Mouse (Mus musculus): ENCODE results near the gene Arid1b.

Arid1b gene

GRCm38 (mm10) chr17:5385694-5386093 is 391.6 kb downstream of the Arid1b start:
- in situ Hi-C loops (cut with MboI), result no loop called here

GRCm38 (mm10) chr17:5386885-5387545 is 392.9 kb downstream of the Arid1b start:
- in situ Hi-C loops (cut with MboI), result no loop called here

GRCm38 (mm10) chr17:5388351-5388750 is 394.2 kb downstream of the Arid1b start:
- in situ Hi-C loops (cut with MboI), result no loop called here

- in situ Hi-C loops (cut with MboI), result no loop called here
Observed at GRCm38 (mm10) chr17:5390682-5391081, 396.6 kb downstream of the Arid1b start.

- in situ Hi-C loops (cut with MboI), result no loop called here
Observed at GRCm38 (mm10) chr17:5395454-5396205, 401.5 kb downstream of the Arid1b start.

GRCm38 (mm10) chr17:5396213-5396612 is 402.1 kb downstream of the Arid1b start:
- in situ Hi-C loops (cut with MboI), result no loop called here

Data from mature B cell (primary cell).